Mouse (Mus musculus) megakaryocyte, adult 5-6 weeks (primary cell): ENCODE measurements around the gene Cntn2. TPM values are rescaled to one million over a fixed set of nuclear protein-coding genes. Genes with fewer than 3 reads are reported as not detected.

Experiments used
- ATAC-seq: 2 replicates; pipeline ENCODE4 v1.8.0; 2016; ENCODE audit warnings: mild to moderate bottlenecking, inconsistent platforms; ENCODE audit not compliant: poor library complexity, severe bottlenecking
- total RNA-seq, 2 experiments: library from RNA; stranded (forward) in 1 of 2; stranded (reverse) in 1 of 2; fragments of 153-499, 151-499 nt in 1 of 2; fragments of 221-1000, 200-1000 nt in 1 of 2; gene quantifications; 2 replicates each; pipeline versions ENCODE4 v1.2.3 to v1.2.4; 2015 to 2017

Cntn2 gene
- total RNA-seq, 2 experiments from 2014 or later = not detected

DNA sequence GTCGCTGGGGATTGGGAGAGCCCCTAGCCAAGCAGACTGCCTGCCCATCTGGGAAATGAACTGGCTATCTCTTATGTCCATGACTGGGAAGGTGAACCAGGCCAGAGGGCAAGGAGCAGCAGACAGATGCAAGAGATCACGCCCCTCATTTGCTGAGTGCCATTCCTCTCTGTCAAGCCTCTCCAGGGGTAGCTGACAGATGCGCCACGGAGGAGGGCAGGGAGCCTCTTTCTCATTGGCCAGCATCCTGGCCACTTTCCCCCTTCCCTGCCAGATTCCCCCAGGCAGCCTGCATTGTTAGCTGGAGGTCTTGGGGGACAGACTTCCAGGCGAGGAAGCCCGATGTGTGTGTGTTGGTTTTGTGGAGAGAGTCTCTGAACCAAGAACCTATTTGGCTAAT is 16.0 kb upstream of the Cntn2 start:
- no peak for ATAC-seq

DNA sequence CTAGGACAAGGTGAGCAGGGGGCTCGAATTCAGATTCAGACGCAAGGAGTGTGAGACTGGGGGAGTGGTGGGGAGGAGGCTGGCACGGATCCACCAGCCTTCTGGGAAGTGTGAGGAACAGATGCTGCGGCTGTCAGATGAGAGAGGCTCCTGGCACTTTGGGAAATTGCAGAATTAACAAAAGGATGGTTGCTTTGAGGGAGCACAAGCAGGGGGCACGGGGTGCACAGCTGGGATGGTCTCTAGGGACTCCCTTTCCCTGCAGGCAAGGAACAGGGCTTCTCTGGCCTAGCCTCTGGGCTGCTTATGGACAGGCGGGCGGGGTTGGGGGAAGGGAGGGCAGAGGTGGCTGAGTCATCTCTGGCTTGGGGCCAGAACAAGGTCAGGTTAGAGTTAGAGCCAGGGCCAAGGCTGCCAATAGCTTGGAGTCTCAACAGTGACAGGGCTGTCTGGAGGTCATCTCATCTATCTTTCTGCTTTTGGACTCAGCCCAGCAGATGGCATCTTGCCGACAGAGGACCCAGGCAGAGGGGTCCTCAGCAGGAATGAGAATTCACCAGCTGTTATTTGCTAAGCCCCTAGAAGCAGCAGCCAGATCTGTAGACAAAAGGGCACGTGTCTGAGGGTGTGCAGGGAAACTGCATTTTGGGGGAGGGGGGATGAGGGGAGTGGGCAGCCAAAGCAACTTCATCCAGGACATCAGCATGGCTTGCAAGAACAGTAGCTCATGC is 15.0 kb upstream of the Cntn2 start:
- ATAC-seq = no peak

DNA sequence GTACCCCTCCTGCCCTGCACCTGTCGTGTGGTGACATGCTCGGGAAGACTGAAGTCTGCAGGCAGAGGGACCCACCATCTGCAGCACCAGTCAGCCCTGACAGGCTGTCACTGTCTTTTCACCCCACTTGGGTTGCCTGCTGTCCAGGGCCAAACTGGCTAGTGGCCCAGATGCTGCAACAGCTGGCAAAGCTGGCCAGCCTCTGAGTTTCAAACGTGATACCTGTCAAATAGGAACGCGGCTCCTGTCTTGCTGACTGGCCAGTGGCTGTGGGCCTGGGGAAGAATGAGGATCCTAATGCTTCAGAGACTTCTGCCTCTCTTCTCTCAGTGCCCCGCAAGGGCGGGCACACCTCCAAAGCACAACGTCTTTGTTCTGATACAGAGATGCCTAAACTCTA is 733 bp upstream of the Cntn2 start:
- no peak for ATAC-seq

- ATAC-seq = no peak
These were observed 1.0 kb downstream of the Cntn2 start for GRCm38 (mm10) chr1:132541824-132542599.

DNA sequence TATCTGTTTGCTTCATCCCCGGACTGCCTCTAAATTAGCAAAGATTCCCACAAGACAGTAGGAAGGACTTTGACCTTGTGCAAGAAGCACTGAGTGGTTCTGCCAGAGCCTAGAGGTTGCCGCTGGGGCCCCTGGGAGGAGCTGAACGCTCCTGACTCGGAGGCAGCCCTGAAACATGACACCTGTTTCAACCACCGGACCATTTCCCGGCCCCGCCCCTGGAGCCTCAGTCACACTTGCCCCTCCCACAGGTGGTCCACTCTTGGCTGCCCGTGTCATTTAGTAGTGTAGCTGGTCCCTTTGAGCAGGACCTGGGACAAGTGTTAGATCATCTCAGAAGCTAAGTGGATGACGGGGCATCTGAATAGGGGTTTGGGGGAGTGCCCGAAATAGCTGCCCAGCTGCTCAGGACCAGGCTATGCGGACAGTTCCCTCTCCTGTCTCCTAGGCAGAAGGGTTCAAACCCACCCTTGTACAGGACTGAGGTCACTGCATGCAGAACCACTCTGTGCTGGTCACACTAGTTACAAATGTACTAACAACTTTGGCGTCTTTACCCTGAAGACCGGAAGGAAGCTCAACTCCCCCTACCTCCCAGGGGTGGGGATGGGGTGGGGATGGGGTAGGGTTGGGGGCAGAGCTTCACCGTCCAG is 1.8 kb downstream of the Cntn2 start:
- ATAC-seq = no peak

GRCm38 (mm10) chr1:132540701-132541100 is 2.4 kb downstream of the Cntn2 start:
- no peak for ATAC-seq

GRCm38 (mm10) chr1:132537736-132538135 is 5.3 kb downstream of the Cntn2 start:
- ATAC-seq = no peak

DNA sequence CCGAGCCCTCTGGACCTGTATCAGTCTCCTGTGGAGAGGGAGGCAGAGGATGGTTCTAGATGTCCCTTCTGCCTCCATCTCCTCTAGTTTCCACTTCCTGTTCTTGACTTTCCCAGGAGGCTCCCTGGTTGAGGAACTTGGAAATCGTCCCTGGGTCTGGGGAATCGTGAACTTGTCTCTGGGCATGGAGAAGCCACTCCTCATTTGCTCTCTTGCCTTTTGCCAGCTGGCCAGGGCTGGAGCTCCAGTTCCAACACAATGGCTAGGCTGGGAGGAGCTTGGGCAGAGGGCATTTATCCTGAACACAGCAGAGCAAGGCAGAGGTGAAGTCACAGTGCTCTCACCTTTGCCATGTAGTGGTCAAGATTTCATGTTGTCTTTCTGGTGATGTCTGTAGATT is 6.6 kb downstream of the Cntn2 start:
- no peak for ATAC-seq

DNA sequence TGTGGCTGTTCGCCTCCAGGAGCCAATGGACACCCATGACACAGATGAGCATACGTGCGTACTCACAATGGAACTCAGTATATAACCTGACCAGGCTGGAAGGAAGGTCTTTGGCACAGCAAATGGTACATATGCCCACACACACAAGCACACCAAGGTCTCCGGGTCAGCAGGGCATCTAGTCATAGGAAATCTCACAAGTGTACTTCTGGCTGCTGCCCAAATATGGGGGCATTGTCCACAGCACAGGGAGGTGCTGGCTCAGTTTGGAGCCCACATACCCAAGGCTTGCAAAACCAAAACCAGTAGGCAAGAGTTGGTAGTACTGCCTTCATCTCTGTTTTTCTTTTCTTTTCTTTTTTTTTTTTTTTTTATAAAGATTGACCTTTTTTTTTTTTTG is 7.5 kb downstream of the Cntn2 start:
- no peak for ATAC-seq

GRCm38 (mm10) chr1:132533840-132534239 is 9.2 kb downstream of the Cntn2 start:
- no peak for ATAC-seq

- ATAC-seq = no peak
These were observed 10.5 kb downstream of the Cntn2 start for GRCm38 (mm10) chr1:132532521-132532920.

GRCm38 (mm10) chr1:132530631-132531191 is 12.3 kb downstream of the Cntn2 start:
- no peak for ATAC-seq

DNA sequence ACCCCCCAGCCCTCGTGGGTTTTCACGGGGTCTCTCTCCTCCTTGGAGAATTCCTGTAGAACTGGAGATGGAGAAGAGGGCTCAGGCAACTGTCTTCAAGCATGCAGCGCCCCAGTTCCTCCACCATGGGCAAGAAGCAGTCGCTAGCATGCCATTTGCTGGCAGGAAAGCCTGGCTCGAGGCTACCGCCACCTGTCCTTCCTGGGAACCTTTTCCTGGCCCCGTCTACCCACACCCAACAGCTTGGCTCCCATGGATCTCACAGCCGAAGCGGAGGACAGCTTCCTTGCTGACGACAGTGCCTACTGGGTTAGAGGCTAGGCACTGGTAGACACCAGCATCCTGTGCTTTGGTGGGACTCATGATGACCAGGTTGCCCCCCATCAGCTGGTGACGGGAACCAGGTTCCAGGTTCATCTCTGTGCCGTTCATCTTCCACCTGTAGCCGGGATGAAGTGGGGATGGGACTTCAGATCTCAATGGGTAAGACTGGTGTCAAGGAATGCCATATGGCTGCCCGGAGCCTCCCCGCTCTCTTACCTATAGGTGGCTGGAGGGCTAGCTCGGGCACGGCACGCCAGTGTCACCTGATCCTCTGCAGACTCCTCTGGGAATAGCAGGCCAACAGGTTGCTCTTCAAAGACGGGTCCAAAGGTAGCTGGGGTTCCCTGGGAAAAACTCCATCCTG is 14.3 kb downstream of the Cntn2 start:
- no peak for ATAC-seq

- no peak for ATAC-seq
These were observed 15.0 kb downstream of the Cntn2 start for GRCm38 (mm10) chr1:132528071-132528470.

DNA sequence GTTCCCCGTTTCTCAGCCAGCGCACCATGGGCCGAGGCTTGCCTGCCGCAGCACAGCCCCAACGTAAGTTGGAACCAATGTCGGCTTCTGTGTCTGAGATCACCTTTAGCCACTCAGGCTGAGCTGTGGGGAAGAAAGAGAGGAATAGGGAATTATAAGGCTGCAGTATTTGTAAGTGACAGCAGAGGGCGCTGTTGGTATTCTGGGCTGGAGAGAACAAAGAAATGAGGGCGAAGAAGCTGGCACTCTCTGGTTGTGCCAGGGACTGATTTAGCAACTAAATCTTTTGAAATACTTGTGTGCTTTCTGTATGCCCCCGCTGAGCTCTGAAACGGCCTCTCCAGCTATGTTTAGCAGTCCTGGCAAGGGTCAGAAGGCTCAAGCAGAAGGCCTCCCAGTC is 17.2 kb downstream of the Cntn2 start:
- peak; percentile 43 for ATAC-seq

DNA sequence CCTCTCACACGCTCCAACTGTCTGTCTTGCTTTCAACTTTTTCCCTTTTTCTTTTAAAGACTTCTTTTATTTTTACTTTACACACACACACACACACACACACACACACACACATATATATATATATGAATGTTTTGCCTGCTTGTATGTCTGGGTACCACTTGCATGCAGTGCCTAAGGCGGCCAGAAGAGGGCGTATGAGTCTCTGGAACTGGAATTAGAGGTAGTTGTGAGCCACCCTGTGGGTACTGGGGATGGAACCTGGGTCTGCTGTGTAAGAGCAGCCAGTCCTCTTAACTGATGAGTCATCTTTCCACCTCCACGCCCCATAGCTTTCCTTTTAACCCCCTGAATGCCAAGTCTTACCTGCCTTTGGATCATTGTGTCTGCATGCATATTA is 19.1 kb downstream of the Cntn2 start:
- ATAC-seq = 0 out of 2 replicates have a peak, but pooled peaks have one; percentile 33

DNA sequence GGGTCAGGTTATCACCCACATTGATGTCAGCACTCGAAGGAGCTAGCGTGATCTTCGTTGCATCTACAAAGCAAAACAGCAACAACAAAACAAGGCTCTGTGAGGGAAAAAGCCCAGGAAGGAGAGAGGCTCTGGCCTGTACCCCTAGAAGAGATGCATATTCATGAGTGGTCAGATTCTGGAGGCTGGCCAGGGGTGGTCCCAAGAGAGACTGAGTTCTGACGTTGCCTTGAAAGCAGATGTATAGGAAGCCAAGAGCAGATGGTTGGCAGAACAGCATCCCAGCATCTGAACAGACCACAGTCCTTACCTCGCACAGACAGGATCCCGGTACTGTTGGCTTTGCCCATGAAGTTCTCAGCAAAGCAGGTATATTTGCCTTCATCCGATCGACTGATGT is 20.0 kb downstream of the Cntn2 start:
- no peak for ATAC-seq

- ATAC-seq = peak; percentile 75
These were observed 22.3 kb downstream of the Cntn2 start for GRCm38 (mm10) chr1:132520764-132521163.

DNA sequence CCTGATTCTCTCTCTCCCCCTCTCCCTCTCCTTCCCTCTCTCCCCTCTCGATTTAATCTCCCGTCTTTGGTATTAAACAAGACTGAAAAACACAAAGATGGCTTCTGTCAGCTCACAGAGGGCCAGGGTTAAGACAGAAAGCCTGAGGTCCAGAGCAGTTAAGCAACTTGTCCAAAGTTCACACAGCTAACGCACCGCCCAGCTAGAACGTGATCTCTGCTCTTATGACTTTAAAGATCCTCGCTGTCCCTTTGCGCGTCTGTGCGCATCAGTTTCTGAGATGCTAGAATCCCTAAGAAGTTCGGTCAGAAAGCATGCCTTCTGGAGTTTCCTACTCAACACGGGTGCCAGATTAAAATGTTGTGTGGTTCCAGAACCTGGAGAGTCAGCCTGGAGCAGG is 23.3 kb downstream of the Cntn2 start:
- ATAC-seq = no peak

- no peak for ATAC-seq
These were observed 24.4 kb downstream of the Cntn2 start for GRCm38 (mm10) chr1:132518621-132519020.

- no peak for ATAC-seq
These were observed 26.3 kb downstream of the Cntn2 start for GRCm38 (mm10) chr1:132516776-132517175.
